Mouse (Mus musculus): ENCODE results near the gene Rara. TPM values are rescaled to one million over a fixed set of nuclear protein-coding genes. Genes with fewer than 3 reads are reported as not detected.

Gene Rara
- total RNA-seq, 2 experiments from 2014 or later, result 18.3 to 26.6 TPM

DNA sequence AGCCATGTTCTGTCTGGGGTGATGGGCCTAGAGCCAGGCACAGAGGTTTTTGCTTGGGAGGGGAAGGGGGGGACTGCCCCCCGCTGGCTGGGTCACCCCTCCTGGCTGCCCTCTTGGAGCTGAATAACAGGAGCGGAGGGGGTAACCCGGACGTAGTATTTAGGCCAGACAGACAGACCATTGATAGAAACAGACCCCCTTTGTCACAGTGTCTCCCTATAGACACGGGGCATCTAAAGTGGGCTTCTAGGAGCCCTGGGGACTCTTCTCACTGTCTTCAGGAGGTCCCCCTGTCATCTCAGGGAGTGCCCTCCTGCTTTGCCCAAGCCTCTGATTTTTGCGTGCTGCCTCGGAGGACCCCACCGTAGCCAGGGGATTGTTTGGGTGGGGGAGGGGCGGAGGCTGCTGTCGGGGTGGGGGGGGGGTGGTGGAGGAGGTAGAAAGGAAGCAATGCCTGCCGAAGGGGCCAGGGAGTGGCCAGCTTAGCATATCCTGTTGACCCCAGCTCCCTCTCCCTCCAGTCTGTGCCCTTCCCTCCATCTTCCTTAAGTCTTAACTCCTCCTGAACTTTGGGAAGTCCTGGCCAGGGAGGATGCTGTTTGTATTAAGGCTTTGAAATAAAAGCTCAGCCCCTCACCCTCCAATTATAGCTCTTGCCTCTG is 37.9 kb downstream of the Rara start:
- DNase-seq (ENCODE audit: low spot score in 2 of 2), result no peak

DNA sequence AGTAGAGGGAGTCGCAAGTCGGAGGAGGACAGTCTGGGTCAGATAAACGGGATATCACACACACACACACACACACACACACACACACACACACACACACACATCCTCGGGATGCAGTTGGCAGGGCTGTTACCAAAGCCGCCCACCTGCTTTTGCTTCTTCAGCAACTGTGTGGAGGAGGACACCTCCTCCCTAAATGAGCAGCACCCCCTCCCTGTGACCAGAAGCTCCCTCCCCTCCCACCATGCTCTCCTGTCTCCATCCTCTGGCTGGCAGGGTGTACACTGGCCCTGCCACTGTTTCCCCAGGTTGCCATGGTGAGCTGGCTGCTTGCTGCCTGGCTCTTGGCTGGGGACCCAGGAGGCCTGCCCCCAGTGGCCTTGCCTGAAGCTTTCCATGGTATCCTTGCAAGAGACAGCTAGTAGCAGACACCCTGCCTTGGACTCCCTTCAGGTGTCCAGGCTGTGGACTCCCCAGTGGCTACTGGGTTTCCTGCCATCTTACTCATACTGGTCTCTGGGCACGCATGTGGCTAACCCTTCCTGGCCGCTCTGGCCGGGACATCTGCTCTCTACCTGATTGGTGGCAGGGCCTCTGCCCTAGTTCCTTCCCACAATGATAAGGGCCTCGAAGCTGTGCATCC is 39.0 kb downstream of the Rara start:
- DNase-seq (ENCODE audit: low spot score in 2 of 2), result peak in 1 of 2 experiments; percentile 79

DNA sequence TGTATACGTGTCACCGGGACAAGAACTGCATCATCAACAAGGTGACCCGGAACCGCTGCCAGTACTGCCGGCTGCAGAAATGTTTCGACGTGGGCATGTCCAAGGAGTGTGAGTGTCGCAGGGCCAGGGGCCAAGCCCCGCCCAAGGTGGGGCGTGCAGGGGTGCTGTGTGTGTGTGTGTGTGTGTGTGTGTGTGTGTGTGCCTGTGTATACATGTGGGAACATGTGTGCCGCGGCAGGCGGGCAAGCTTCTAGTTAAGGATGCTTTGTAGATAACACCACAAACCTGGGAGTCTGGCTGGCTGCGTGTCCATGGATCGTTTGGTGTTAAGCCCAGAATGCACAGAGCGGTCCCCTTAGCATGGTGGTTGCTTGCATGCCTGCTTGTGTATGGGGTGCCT is 40.5 kb downstream of the Rara start:
- no peak for DNase-seq (ENCODE audit: low spot score in 2 of 2)

DNA sequence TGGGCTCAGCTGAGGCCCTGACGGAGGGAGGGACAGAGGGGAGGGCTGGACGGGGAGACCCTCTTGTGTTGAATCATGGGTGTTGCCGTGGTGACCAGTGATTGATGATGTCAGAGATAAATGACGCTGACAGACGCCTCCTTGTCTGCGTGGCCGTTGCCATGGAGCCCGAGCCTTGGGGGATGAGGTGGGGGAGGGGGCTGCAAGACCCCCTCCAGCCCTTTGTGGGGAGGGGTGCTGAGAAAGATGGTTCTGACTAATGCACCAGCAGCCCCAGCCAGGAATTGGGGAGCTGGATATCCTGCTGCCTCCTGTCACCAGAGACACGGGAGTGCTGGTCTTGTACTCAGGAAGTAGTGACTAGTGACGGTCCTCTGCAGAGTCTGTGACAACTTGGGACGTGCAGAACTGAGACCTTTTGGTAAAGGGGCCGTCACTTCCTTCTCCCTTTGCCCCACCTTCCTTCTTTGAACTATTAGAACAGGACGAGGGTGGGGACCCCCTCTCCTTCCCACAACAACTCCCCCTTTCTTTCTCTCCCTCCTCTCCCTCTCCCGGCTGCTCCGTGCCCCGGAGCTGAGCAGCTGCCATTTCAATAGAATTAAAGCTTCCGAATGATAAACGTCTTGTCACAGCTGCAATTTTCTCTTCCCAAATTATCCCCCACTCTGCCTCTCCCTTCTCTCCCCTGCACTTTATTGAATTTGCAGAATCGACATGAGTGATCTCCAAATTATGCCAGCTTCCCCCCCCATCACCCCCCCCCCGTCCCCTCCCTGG is 41.3 kb downstream of the Rara start:
- no peak for DNase-seq (ENCODE audit: low spot score in 2 of 2)

DNA sequence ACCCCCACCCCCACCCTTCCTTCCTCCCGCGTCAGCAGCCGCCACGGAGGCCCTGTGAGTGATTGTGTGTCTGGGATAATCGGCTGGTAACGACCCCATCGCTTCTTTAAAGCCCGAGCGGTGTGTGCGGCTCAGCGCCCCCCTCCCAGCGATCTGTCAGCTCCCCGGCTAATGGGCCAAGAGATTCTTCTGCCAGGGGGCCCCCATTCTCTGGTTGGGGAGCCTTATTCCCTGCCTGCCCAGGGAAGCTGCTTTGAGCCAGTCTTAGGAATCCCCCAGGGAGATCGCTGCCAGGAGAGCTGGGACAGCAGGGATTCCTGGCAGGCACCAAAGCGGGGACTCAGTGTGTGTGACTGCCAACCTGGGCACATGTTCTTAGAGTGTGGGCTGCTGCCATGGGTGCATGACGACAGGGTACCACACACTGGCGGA is 41.9 kb downstream of the Rara start:
- DNase-seq (ENCODE audit: low spot score in 2 of 2), result peak; percentile 79 to 87

DNA sequence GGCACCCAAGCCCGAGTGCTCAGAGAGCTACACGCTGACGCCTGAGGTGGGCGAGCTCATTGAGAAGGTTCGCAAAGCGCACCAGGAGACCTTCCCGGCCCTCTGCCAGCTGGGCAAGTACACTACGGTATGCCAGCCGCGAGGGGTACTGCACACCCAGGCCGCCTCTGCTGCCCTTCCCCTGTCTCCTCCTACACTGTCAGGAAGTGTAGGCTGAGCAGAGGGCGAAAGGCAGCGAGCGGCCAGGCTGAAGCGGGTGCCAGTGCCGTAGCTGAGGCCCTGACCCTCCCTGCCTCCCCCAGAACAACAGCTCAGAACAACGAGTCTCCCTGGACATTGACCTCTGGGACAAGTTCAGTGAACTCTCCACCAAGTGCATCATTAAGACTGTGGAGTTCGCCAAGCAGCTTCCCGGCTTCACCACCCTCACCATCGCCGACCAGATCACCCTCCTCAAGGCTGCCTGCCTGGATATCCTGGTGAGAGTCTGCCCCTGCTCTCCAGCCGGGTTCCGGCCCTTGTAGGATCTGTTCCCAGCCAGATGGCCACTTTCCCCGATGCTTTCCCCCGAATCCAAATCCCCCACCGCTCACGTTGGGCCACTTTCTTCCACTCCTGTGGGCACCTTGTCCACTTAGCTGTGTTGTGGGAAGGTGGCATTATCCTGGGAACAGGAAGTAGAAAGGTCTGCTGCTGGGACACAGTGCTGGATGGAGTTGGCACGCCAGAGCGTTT is 42.7 kb downstream of the Rara start:
- DNase-seq (ENCODE audit: low spot score in 2 of 2), result peak in 1 of 2 experiments; percentile 9

DNA sequence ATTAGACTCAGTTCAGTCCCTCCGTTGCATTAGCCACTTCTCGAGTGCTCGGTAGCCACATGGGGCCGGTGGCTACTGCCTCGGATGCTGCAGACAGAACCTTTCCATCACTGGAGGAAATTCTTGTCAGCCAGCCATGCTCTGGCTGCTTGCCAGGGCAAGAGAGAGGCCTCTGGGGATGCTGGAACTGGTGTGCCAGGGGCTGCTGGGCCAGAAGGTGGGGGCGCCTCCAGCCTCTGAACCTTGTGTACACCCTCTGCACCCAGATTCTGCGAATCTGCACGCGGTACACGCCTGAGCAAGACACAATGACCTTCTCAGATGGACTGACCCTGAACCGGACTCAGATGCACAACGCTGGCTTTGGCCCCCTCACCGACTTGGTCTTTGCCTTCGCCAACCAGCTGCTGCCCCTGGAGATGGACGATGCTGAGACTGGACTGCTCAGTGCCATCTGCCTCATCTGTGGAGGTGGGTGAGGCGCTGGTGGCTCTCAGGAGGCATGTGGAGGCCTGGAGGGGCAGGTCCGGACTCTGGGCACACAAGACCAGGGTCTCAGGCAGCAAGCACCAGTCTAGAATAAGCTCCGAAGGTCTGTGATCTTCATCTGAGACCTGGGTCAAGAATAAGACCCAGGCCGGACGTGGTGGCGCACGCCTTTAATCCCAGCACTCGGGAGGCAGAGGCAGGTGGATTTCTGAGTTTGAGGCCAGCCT is 43.9 kb downstream of the Rara start:
- DNase-seq (ENCODE audit: low spot score in 2 of 2), result peak in 1 of 2 experiments; percentile 46

DNA sequence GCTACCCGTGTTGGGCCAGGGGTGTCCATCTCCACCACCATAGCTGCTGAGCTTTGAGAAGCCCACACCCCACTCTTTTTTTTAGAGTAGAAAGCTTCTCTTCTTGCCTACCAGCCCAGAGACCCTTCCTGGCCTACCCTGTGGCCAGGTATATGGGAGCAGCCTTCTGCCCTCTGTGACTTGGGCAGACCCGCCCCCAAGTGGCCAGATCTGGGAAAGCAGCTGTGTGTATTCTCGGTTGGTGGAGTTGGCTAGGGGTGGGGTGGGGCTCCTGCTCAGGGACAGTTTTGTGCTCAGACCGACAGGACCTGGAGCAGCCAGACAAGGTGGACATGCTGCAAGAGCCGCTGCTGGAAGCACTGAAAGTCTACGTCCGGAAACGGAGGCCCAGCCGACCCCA is 44.6 kb downstream of the Rara start:
- DNase-seq (ENCODE audit: low spot score in 2 of 2), result peak in 1 of 2 experiments; percentile 85

DNA sequence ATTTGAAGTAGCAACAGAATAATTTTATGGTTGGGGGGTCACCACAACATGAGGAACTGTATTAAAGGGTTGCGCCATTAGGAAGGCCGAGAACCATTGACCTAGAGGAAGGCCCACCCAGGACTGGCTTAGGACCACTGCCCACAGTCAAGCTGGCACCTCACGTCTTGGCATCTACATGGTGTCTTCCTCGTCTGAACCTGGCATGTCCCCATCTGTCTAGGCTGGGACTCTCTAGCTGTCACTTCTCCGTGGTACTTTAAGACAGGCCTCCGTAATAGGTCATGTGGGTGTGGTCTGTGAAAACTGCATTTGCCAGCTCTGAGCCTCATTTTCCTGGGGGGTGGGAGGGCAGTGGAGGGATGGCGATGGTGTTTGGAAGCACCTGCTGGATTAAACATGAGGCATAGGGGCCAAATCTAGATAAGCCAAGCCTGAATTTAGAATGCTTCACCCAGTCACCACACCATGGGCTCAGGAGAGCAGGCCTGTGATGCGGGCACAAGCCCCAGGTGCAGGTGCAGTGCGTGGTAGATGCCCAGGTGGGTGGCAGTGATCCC is 45.3 kb downstream of the Rara start:
- no peak for DNase-seq (ENCODE audit: low spot score in 2 of 2)

DNA sequence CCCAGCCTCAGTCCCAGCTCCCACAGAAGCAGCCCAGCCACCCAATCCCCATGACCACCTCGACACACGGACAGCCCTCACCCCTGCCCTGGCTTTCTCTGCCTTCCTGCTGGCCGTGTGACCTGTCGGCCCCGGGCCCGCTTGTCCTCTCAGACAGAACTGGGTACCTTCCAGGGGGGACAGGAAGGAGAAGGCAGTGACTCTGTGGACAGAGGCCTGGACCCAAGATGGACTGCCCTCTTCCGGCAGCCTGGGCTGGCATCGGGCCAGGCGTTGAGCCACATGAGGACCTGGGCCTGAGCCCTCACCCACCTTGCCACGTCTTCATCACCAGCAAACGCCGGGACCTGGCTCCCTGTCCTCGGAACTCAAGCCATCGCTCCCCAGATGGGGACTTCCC is 46.0 kb downstream of the Rara start:
- DNase-seq (ENCODE audit: low spot score in 2 of 2), result no peak

DNA sequence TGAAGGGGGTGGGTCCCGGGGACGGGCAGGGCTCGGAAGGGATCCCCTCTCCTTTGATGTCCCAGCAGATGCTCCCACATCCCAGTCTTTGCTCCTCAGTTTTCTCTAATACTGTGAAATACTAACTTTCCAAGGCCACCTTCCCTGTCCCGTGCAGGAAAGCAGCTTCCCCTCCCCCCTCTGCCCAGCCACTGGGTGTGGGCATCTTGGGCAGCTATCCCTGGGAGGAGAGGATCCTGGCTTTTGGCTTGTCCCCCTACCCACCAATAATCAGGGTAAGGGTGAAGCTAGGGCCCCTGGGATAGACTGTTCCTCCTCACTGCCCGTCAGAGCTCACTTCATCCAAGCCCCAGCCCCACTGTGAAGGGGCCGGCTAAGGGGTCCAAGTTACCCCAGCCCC is 46.6 kb downstream of the Rara start:
- no peak for DNase-seq (ENCODE audit: low spot score in 2 of 2)

DNA sequence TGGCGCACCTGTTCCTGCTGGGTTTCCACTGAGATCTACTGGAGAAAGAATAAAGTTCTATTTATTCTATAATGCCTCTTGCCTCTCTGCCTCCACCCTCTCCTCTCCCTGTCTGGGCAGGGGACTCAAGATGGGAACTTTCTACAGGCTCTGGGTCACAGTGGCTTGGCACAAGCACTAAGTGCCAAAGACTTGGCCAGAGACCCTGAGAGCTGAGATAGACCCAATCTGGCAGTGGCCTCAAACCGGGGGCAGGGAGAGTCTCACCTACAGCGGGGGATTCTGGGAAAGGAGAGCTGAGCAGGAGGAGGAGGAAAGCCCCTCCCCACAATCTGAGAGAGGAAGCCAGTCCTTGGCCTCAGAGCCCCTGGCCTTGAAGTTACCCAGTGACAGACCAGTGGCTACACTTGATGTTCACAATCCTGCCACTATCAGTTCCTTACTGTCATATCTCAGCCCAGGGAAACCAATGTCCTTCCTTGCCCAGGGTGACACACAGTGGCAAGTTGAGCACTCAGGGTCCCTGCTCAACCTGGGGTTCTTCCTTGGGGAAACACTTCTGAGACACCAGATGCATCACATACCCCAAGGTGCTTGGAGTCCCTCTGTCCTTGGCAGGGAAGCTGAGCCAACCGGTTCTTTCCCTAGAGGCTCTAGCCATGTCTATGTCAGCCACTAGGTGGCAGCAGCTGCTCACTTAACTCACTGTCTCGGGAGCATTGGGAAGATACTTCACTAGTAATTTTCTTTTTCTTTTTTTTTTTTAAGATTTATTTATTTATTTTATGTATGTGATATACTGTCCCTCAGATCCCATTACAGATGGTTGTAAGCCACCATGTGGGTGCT is 47.5 kb downstream of the Rara start:
- DNase-seq (ENCODE audit: low spot score in 2 of 2), result peak in 1 of 2 experiments; percentile 88

DNA sequence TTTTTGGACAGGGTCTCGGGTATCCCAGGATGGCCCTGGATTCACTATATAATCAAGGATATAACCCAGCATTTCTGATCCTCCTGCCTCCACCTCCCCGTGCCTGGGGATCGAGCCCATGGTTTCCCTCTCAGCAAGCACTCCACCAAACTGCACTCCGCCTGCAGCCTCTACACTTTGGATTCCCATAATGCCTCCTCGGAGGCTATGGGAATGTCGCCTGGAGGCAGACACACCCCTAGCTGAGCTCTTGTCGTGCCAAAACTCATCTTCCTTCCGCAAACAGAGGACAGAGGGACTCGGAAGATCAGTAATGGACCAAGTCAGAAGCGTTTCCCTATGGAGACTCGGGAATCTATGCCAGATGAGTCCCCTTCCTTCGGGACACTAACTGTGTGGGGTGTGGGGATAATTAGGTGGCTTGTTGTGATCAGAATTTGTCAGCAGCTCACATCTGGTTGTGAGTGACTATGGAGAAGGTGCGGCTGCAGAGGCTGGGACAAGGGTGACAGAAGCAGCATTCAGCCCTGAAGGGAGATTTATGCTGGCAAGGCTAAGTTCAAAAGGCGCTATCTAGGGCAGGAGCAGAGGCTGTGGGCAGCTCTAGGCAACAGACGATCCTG is 51.0 kb downstream of the Rara start:
- DNase-seq (ENCODE audit: low spot score in 2 of 2), result no peak

DNA sequence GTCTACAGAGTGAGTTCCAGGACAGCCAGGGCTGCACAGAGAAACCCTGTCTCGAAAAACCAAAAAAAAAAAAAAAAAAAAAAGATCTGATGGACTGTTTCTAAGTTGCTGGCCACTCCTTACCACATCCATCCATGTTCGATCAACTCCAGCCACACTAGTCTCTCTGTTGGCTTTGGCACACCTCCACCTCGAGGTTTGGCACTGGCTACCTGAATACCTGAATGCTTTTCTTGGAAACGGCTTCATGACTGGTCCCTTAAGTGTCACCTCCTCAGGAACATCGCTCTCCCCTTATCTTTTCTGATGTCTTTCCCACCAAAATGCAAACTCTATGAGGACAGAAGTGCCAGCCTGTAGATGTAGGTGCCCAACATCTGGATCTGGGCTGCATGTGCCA is 51.7 kb downstream of the Rara start:
- no peak for DNase-seq (ENCODE audit: low spot score in 2 of 2)

DNA sequence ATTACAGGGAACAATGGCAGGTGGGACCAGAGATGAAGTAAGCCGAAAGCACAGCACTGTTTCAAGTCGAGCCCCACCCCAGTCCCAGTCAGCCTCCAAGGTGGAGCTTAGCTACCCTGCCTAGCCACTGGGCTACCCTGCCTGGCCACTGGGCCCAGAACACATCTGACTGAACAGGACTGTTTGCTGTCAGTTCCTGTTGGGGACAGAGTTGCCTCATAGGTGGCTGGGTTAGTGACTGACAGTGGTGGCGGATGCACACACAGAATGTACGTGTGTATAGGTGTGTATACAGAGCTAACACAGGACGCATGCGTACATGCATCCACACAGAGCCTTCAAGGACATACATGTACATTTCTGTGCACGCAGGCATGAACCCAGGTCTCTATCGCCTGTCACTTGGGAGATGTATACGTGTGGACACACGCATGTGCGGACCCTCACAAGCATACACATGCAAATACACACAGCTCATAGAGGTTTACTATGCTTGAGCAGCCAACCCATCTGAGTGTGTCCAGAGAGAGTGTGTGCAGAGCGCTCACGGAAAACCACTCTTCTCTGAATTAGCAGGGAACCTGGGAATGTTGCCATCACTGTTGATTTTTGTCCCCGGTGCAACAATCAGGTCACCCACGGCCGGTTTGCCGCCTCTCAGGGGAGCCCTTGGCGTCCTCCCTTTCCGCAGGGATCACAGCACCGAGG is 53.8 kb downstream of the Rara start:
- no peak for DNase-seq (ENCODE audit: low spot score in 2 of 2)

DNA sequence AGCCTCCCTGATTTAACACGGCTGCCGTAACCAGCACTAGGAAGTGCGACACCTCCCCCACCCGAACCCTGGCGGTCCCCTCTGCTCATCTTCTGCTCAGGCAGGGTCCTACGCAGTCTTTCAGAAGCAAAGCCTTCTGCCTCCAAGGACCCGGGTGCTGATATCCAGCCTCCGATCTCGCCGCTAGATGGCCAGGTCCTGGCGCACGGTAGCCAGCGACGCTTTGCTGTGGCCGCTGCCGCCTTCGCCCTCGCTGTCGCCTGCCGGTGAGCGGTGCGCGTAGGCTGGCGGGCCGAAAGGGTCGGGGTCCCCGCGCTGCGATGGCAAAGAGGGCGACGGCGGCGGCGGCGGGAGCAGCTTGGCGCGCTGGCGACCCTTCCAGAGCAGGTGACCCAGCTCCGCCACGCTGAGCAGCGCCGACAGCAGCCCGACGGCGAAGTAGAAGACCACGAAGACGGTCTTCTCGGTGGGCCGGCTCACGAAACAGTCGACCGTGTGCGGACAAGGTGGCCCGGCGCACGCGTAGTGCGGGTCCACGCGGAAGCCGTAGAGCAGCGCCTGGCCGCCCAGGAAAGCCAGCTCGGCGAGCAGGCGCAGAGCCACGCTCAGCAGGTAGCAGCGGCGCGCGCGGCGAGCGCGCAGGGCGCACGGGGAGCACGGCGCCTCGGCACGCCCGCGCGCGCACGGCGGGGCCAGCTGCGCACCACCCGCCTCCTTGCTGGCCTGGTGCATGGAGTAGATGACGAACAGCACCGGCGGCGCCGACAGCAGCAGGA is 54.6 kb downstream of the Rara start:
- DNase-seq (ENCODE audit: low spot score in 2 of 2), result peak; percentile 70 to 73

DNA sequence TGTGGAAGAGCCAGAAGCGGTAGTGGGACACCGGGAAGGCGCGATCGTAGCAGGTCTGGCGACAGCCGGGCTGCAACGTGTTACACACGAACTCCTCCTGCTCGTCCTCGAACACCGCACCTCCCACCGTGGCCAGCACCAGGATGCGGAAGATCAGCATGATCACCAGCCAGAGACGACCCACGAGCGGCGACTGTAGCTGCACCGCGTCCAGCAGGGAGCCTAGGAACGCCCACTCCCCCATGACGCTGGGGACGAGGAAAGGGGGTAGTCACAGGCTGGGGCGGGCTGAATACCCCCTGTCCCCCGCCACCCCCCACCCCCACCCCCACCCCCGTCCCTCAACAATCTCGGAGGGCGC is 55.1 kb downstream of the Rara start, which contains the start of gene Gjd3:
Gjd3 (minus strand) TSS at position 244 of the 361 bp plus-strand sequence.
- no peak for DNase-seq (ENCODE audit: low spot score in 2 of 2)

DNA sequence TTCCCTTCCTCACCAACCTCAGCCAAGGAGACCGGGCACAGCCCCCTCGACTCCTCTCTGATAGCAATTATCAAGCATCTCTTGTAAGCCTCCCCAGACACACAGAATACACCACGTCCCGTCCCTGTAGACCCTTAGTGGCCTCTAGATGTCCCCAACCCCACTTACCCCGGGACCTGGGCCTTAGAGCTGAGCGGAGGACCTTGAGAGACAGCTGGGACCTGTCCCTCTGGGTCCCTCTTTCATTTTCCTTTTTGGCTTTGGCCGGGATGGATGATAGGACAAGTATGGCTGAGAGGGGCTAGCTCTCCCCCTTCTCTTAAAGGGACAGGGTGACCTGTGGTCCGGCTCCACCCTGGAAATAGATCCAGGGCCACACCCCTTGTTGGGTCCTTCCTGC is 55.9 kb downstream of the Rara start:
- no peak for DNase-seq (ENCODE audit: low spot score in 2 of 2)
